Mouse (Mus musculus) thymus, adult 2 months (tissue): ENCODE data around the gene Ndufb2. TPM values are rescaled to one million over a fixed set of nuclear protein-coding genes. Genes with fewer than 3 reads are reported as not detected.

Experiments used
- DNase-seq: peaks from one replicate; pipeline ENCODE4 v3.0.0; 2021
- H3K27ac ChIP-seq: fragments of 200-500 bp; 2 replicates; pipeline ENCODE4 v1.5.1; 2012; ENCODE audit warnings: low read length, control low read depth; ENCODE audit not compliant: control insufficient read depth, insufficient read depth
- H3K27me3 ChIP-seq: fragments of 200-500 bp; 2 replicates; pipeline ENCODE4 v1.6.1; 2012; ENCODE audit warnings: mild to moderate bottlenecking, low read length, moderate library complexity, mixed read lengths; ENCODE audit not compliant: control insufficient read depth, insufficient read depth
- H3K36me3 ChIP-seq: fragments of 200-500 bp; 2 replicates; pipeline ENCODE4 v1.6.1; 2012; ENCODE audit warnings: mild to moderate bottlenecking, low read length, moderate library complexity; ENCODE audit not compliant: control insufficient read depth, insufficient read depth
- H3K4me1 ChIP-seq: fragments of 200-500 bp; replicated peaks from 2 replicates; pipeline ENCODE4 v1.6.1; 2012; ENCODE audit warnings: low read length; ENCODE audit not compliant: control insufficient read depth, insufficient read depth
- H3K4me3 ChIP-seq: fragments of 200-500 bp; 2 replicates; pipeline ENCODE4 v1.5.1; 2012; ENCODE audit warnings: mild to moderate bottlenecking, low read length, control low read depth, moderate library complexity; ENCODE audit not compliant: control insufficient read depth, insufficient read depth
- CTCF ChIP-seq: fragments of 200-500 bp; IDR thresholded peaks from 2 replicates; pipeline ENCODE4 v1.5.1; 2012; ENCODE audit warnings: mild to moderate bottlenecking, control low read depth, low read length, moderate library complexity, borderline replicate concordance; ENCODE audit not compliant: control insufficient read depth, poor library complexity, insufficient read depth; ENCODE audit errors: extremely low read depth
- POLR2A ChIP-seq: fragments of 200-500 bp; IDR thresholded peaks from 2 replicates; pipeline ENCODE4 v1.6.1; 2012; ENCODE audit warnings: mild to moderate bottlenecking, low read length, control low read depth, moderate library complexity; ENCODE audit not compliant: control insufficient read depth, poor library complexity, insufficient read depth; ENCODE audit errors: extremely low read depth
- WGBS: fragments of 180-500 bp; shearing (Covaris S2); methylation state at CpG from one replicate; pipeline ENCODE4 v1.1.7; 2018; 5-methylcytosine and 5-hydroxymethylcytosine counted together
- polyA plus RNA-seq: library from polyadenylated mRNA; depleted of rRNA; stranded (reverse); fragments of >200 nt; gene quantifications from 2 replicates; pipeline ENCODE4 v1.2.3, GENCODE M21; 2012; rRNA removed

The Ndufb2 gene
- polyA plus RNA-seq, 1 experiment = 412 TPM

DNA sequence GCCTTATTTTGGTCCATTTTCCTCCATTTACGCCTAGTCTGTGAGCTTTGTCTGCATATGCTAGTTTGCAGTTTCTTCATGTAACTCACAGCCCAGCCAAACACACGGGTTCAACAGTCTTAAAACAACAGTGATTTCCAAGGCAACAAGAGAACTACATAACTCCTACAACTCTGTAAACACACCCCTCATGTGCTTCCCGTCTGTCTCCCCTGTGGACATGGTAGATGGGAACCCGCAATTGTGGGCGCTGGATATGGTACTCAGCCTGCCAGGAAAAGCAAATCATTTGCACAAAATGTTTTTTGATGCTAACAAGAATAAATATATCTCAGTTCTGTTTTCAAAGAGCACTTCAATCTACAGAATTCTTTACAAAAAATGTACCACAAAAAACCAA lies 12.2 kb downstream of the Ndufb2 start:
- H3K36me3 ChIP-seq = peaks cover 9% of the 10 kb centered on the region; the same call in 1 of the 2 replicates
- H3K4me1 ChIP-seq = no peaks in the 10 kb centered on the region
- no peaks in the 10 kb centered on the region for H3K27me3 ChIP-seq
- WGBS = 97% methylated on average over 5 of the region's 5 CpGs
- TF ChIP-seq CTCF = no peak
- TF ChIP-seq POLR2A = no peak
- H3K27ac ChIP-seq = no peak overlapping the region
- no peak for DNase-seq
- no peak overlapping the region for H3K4me3 ChIP-seq

DNA sequence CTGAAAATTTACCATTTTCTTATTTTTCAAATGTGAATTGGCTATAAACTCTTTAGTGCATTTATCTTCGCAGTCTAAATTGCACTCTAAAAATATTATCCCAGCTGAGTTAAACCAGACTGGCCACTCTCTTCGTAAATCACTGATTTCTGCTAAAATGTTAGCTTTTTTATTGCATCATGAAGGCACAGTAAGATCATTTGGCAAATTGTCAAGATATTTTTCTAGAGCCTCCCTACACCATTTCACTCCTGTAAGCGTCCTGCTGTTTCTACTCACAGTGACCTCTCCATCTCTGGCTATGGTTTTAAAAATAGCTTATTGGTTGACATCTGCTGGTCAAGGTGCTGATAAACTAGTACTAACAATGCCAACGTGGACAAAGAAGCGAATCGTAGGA lies 13.7 kb downstream of the Ndufb2 start:
- TF ChIP-seq POLR2A (no peak), CTCF (no peak)
- Histone ChIP-seq H3K27ac (no peak overlapping the region), H3K4me3 (no peak overlapping the region), H3K36me3 (peaks cover under 1% of the 10 kb centered on the region; the same call in 1 of the 2 replicates), H3K4me1 (no peaks in the 10 kb centered on the region), H3K27me3 (no peaks in the 10 kb centered on the region)
- WGBS = 98% methylated on average over 6 of the region's 6 CpGs
- DNase-seq = no peak

DNA sequence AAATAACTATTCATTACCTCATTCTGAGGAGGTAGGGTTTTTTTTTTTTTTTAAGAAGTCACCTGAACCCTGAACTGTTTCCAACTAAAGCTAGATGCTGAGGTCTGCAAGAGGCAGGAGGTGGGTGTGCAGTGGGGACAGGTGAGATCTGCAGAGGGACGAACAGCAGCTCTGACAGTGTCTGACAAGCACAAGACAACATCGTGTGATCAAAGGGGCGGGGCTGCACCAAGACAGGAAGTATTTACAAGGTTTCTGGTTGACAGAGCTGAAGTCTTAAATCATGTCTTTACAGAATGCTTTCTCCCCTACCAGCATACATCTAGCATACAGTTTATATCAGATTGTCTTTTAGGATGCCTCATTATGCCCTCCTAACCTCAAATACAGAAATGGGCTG lies 14.5 kb downstream of the Ndufb2 start:
- Histone ChIP-seq H3K36me3 (no peaks in the 10 kb centered on the region; the same call in 1 of the 2 replicates), H3K4me1 (no peaks in the 10 kb centered on the region), H3K27ac (no peak overlapping the region), H3K4me3 (no peak overlapping the region), H3K27me3 (no peaks in the 10 kb centered on the region)
- 17% methylated on average over 3 of the region's 3 CpGs for WGBS
- peak; percentile 26 for DNase-seq
- TF ChIP-seq CTCF = no peak
- no peak for TF ChIP-seq POLR2A

DNA sequence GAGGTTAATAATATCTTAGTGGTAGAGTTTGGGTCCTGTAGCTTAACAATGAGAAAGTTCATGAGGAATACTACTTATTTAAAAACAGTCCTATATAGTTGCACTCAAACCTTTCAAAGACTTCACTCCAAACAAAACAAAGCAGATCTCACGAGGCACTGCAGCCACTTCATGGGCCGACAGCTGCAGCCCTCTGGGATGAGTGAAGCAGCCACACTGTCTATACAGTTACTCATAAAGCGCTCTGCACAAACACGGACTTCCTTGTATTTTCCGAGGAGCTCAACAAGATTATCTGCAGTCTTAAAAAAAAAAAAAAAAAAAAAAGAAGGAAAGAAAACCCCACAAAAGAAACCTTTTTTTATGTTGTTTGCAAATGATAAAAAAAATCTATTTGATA lies 15.0 kb downstream of the Ndufb2 start:
- Histone ChIP-seq H3K27me3 (no peaks in the 10 kb centered on the region), H3K27ac (no peak overlapping the region), H3K36me3 (no peaks in the 10 kb centered on the region; the same call in 1 of the 2 replicates), H3K4me1 (no peaks in the 10 kb centered on the region), H3K4me3 (no peak overlapping the region)
- no peak for DNase-seq
- no peak for TF ChIP-seq CTCF
- no peak for TF ChIP-seq POLR2A
- 91% methylated on average over 5 of the region's 5 CpGs for WGBS

DNA sequence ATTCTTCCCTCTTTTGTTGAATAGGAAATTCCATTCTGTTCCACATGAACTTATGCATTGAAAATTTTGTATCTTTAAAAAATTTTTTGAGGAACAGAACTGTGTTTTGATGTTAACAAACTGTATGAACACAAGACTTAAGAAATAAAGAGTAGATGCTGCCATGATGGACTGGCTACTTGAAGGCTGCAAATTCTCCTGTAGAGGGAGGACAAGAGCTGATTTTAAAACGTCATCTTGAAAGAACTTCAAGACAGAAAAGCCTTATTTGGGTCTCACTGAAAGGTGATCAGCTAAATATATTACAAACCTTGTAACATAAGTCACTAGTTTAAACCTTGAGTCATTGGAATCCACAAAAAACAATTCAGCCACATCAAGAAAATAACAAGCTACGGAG lies 17.8 kb downstream of the Ndufb2 start:
- DNase-seq = no peak
- Histone ChIP-seq H3K27ac (no peak overlapping the region), H3K4me3 (no peak overlapping the region), H3K4me1 (no peaks in the 10 kb centered on the region), H3K27me3 (no peaks in the 10 kb centered on the region), H3K36me3 (peaks cover 9% of the 10 kb centered on the region; the same call in 1 of the 2 replicates)
- TF ChIP-seq POLR2A (no peak), CTCF (no peak)
- WGBS = 70% methylated on average over 2 of the region's 2 CpGs

DNA sequence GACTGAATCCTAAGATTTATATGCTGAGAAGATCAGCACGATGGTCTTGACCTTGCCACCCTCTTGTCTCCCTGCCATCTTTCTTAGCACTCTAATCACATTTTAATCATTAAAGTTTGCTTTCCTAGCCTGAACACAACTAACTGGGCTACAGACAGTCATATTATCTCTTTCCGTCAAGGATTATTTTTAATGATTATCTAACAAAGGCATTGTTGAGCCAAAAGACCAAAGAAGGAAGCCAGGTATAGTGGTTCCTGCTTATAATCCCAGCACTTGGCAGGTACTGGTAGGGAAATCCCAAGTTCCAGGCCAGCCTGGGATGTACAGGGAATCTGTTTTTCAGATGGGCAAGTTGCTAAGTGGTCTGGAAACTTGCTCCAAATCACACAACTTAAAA lies 18.9 kb downstream of the Ndufb2 start:
- DNase-seq = no peak
- Histone ChIP-seq H3K27ac (no peak overlapping the region), H3K4me3 (no peak overlapping the region), H3K36me3 (peaks cover 10% of the 10 kb centered on the region; the same call in 1 of the 2 replicates), H3K27me3 (no peaks in the 10 kb centered on the region), H3K4me1 (no peaks in the 10 kb centered on the region)
- TF ChIP-seq CTCF = no peak
- no peak for TF ChIP-seq POLR2A
- 97% methylated on average over 2 of the region's 2 CpGs for WGBS

Other genes starting within 250 kb of the Ndufb2 start
- 28.6 and 30.8 TPM in 2 replicates for gene Slc37a3, start 214.9 kb upstream of the Ndufb2 start, polyA plus RNA-seq
- gene Rab19, start 211.4 kb upstream of the Ndufb2 start, polyA plus RNA-seq = 9.8 and 13.2 TPM in 2 replicates
- 44.3 and 45.8 TPM in 2 replicates for gene Mkrn1, start 172.1 kb upstream of the Ndufb2 start, polyA plus RNA-seq
- gene Dennd2a, start 34.7 kb upstream of the Ndufb2 start, polyA plus RNA-seq = 2.6 and 3.2 TPM in 2 replicates
- 17.0 and 18.8 TPM in 2 replicates for gene Adck2, start 18.7 kb upstream of the Ndufb2 start, polyA plus RNA-seq
- gene Gm42420, start 6.8 kb upstream of the Ndufb2 start, polyA plus RNA-seq = 0.96 TPM in 1 of 2 replicates, not detected in the other
- 12.3 and 15.5 TPM in 2 replicates for gene Braf, start 132.9 kb downstream of the Ndufb2 start, polyA plus RNA-seq
- 77.9 and 96.3 TPM in 2 replicates for gene Mrps33, start 218.4 kb downstream of the Ndufb2 start, polyA plus RNA-seq